ENCODE assay signal across 8 mouse cellular contexts in genomic region chrX:100395026-100395425, GRCm38 (mm10). TPM values are rescaled to one million over a fixed set of nuclear protein-coding genes. Genes with fewer than 3 reads are reported as not detected.
DNase-seq lines count a peak whose midpoint lies in the region; ATAC-seq and TF ChIP-seq lines count a peak whose summit lies in the region.

No protein-coding gene starts in this region.

- H3K4me3 ChIP-seq in gastrocnemius, adult 2 months = no peak overlapping the region

- TF ChIP-seq CTCF in gastrocnemius, adult 2 months (IDR thresholded peaks at IDR 0.05) = peak; percentile 56

- peak; percentile 18 for DNase-seq in gastrocnemius, adult 2 months
- no peak for DNase-seq in gastrocnemius, postnatal 14 days
- DNase-seq in urinary bladder, postnatal 14 days (ENCODE audit: low spot score) = peak; percentile 7
- no peak for DNase-seq in urinary bladder, postnatal 10 days (ENCODE audit: low spot score)
- DNase-seq in kidney, postnatal 4 days = peak; percentile 7 to 13
- no peak for DNase-seq in neural tube, embryonic 10.5 days (ENCODE audit: extremely low spot score, low spot score)
- DNase-seq in cerebellum, postnatal 25 days = no peak

- intact Hi-C loops in gastrocnemius, adult 2 months (cut with DNase I) = loop anchor here (2.0 kb wide), 1 partner anchor 86 kb away; no protein-coding TSS in a partner anchor
- intact Hi-C loops in gastrocnemius, postnatal 14 days (cut with DNase I; ENCODE audit: low total_unique reads) = loop anchor here (5.0 kb wide), 1 partner anchor 82 kb away; no protein-coding TSS in a partner anchor

- no peak overlapping the region for H3K27ac ChIP-seq in gastrocnemius, adult 2 months

- ATAC-seq in erythroblast, adult 5-6 weeks (replicated peaks; ENCODE audit: low FRiP score, poor library complexity, severe bottlenecking) = no peak

RNA-seq across cellular contexts. Expression of gene Otud6a, which starts 33.8 kb away (rescaled TPM):
- total RNA-seq in gastrocnemius, adult 2 months (2021) = not detected
- not detected for total RNA-seq in gastrocnemius, postnatal 14 days (2021)
- total RNA-seq in erythroblast, adult 5-6 weeks (2015; ENCODE audit: low replicate concordance) = not detected in 2 replicates
- total RNA-seq in erythroblast, adult 5-6 weeks (2017; ENCODE audit: low replicate concordance) = not detected in 2 replicates

RNA-seq across cellular contexts. Expression of gene Awat2, which starts 47.5 kb away (rescaled TPM):
- total RNA-seq in gastrocnemius, adult 2 months (2021) = not detected
- total RNA-seq in gastrocnemius, postnatal 14 days (2021) = not detected
- total RNA-seq in erythroblast, adult 5-6 weeks (2015; ENCODE audit: low replicate concordance) = not detected in 2 replicates
- total RNA-seq in erythroblast, adult 5-6 weeks (2017; ENCODE audit: low replicate concordance) = not detected in 2 replicates

Comparison
In these comparisons a context has a peak if more than half of its experiments do, and no peak if none do; other contexts are left out.
1. DNase-seq: peak in gastrocnemius, adult 2 months (single experiment), urinary bladder, postnatal 14 days (single experiment) and kidney, postnatal 4 days (2 of 2); none in gastrocnemius, postnatal 14 days (single experiment), urinary bladder, postnatal 10 days (single experiment), neural tube, embryonic 10.5 days (single experiment) and cerebellum, postnatal 25 days (0 of 2).